Mouse (Mus musculus) intestine, postnatal 0 days (tissue): ENCODE data around the gene Farp1. TPM values are rescaled to one million over a fixed set of nuclear protein-coding genes. Genes with fewer than 3 reads are reported as not detected.

Source experiments
- ATAC-seq: fragments of 200-750 bp; cut with Nextera tagmentation; 2 replicates; pipeline ENCODE4 v1.8.0; 2017; ENCODE audit warnings: mild to moderate bottlenecking, moderate TSS enrichment, moderate library complexity
- H3K27ac ChIP-seq: fragments of 300-500 bp; sonication (generic); 2 replicates; pipeline ENCODE4 v1.5.1; 2014; ENCODE audit warnings: mild to moderate bottlenecking, low read depth, low read length, moderate library complexity
- H3K27me3 ChIP-seq: fragments of 300-500 bp; sonication (generic); replicated peaks from 2 replicates; pipeline ENCODE4 v1.6.1; 2014; ENCODE audit warnings: low read length, mixed read lengths; ENCODE audit not compliant: control insufficient read depth, insufficient read depth
- H3K36me3 ChIP-seq: fragments of 300-500 bp; sonication (generic); 2 replicates; pipeline ENCODE4 v1.6.1; 2014; ENCODE audit warnings: mild to moderate bottlenecking, moderate library complexity; ENCODE audit not compliant: control insufficient read depth, insufficient read depth
- H3K4me1 ChIP-seq: fragments of 300-500 bp; sonication (generic); replicated peaks from 2 replicates; pipeline ENCODE4 v1.6.1; 2014; ENCODE audit warnings: antibody characterized with exemption, low read length, mixed read lengths; ENCODE audit not compliant: control insufficient read depth, insufficient read depth
- H3K4me2 ChIP-seq: fragments of 300-500 bp; sonication (generic); replicated peaks from 2 replicates; pipeline ENCODE4 v1.6.1; 2014; ENCODE audit warnings: low read depth, mild to moderate bottlenecking, moderate library complexity
- H3K4me3 ChIP-seq: fragments of 300-500 bp; sonication (generic); 2 replicates; pipeline ENCODE4 v1.5.1; 2014; ENCODE audit warnings: low read depth, low read length
- H3K9ac ChIP-seq: fragments of 300-500 bp; sonication (generic); 2 replicates; pipeline ENCODE4 v1.6.1; 2014; ENCODE audit warnings: mild to moderate bottlenecking, low read depth, low read length
- H3K9me3 ChIP-seq: fragments of 300-500 bp; sonication (generic); 2 replicates; pipeline ENCODE4 v1.6.1; 2016; ENCODE audit warnings: mixed run types; ENCODE audit not compliant: control insufficient read depth
- CTCF ChIP-seq: sonication (generic); IDR thresholded peaks from 2 replicates; pipeline ENCODE4 v1.5.1; 2016; ENCODE audit warnings: low read depth, mild to moderate bottlenecking, control low read depth, antibody characterized with exemption, moderate library complexity
- WGBS: fragments of 180-500 bp; shearing (Covaris S2); extraction: QIAGEN DNeasy Blood & Tissue Kit; methylation state at CpG from one replicate; pipeline ENCODE4 v1.1.7; 2014; 5-methylcytosine and 5-hydroxymethylcytosine counted together
- polyA plus RNA-seq: library from polyadenylated mRNA; unstranded; fragments of >200 nt; fragmentation: Nextera tagmentation; extraction: Ambion mirVana; gene quantifications from 2 replicates; pipeline ENCODE4 v1.2.1, GENCODE M21; 2015

The Farp1 gene
- polyA plus RNA-seq, 1 experiment from 2014 or later, result 4.9 TPM

GRCm38 (mm10) chr14:121208159-121208515 lies 173.1 kb downstream of the Farp1 start:
- H3K27ac ChIP-seq, result no peak overlapping the region
- TF ChIP-seq CTCF, result no peak
- H3K36me3 ChIP-seq, result peaks cover 16% of the 10 kb centered on the region; the same call in 1 of the 2 replicates
- H3K4me1 ChIP-seq, result no peaks in the 10 kb centered on the region
- no peak overlapping the region for H3K9ac ChIP-seq
- no peak overlapping the region for H3K4me2 ChIP-seq
- H3K9me3 ChIP-seq, result no peaks in the 10 kb centered on the region
- WGBS, result 76% methylated on average over 3 of the region's 3 CpGs
- H3K4me3 ChIP-seq, result no peak overlapping the region
- ATAC-seq, result no peak
- H3K27me3 ChIP-seq, result no peaks in the 10 kb centered on the region

DNA sequence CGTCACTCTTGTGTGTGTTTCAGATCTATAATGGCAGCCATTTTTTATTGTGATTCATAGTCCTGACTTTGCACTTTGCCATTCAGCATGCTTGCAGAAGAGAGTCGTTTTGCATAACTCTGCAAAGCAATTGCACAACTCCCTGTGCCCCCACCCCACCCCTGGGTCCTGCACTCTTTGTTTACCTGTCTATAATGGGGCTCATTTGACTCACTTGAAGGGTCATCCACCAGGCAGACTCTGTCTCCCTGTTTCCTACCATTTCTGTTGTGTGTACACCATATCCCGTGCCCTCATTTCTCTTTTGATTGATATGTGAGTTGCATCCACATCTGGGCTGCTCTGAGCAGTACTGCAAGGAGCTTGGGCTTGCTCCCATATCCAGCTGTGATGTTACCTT lies 175.3 kb downstream of the Farp1 start:
- H3K27me3 ChIP-seq, result no peaks in the 10 kb centered on the region
- no peak for ATAC-seq
- H3K4me2 ChIP-seq, result no peak overlapping the region
- no peak overlapping the region for H3K4me3 ChIP-seq
- no peak overlapping the region for H3K27ac ChIP-seq
- no peaks in the 10 kb centered on the region for H3K4me1 ChIP-seq
- no peak for TF ChIP-seq CTCF
- no peaks in the 10 kb centered on the region for H3K9me3 ChIP-seq
- WGBS, result 52% methylated on average over 3 of the region's 3 CpGs
- H3K9ac ChIP-seq, result no peak overlapping the region
- H3K36me3 ChIP-seq, result peaks cover 16% of the 10 kb centered on the region; the same call in 1 of the 2 replicates

GRCm38 (mm10) chr14:121213650-121214049 lies 178.7 kb downstream of the Farp1 start:
- H3K4me3 ChIP-seq, result no peak overlapping the region
- no peaks in the 10 kb centered on the region for H3K4me1 ChIP-seq
- no peaks in the 10 kb centered on the region for H3K9me3 ChIP-seq
- 0 out of 2 replicates have a peak, but pooled peaks cover 4% of the 10 kb centered on the region for H3K36me3 ChIP-seq
- TF ChIP-seq CTCF, result no peak
- H3K27me3 ChIP-seq, result no peaks in the 10 kb centered on the region
- no peak overlapping the region for H3K9ac ChIP-seq
- no peak overlapping the region for H3K4me2 ChIP-seq
- no peak for ATAC-seq
- no peak overlapping the region for H3K27ac ChIP-seq
- WGBS, result 91% methylated on average over 4 of the region's 4 CpGs

DNA sequence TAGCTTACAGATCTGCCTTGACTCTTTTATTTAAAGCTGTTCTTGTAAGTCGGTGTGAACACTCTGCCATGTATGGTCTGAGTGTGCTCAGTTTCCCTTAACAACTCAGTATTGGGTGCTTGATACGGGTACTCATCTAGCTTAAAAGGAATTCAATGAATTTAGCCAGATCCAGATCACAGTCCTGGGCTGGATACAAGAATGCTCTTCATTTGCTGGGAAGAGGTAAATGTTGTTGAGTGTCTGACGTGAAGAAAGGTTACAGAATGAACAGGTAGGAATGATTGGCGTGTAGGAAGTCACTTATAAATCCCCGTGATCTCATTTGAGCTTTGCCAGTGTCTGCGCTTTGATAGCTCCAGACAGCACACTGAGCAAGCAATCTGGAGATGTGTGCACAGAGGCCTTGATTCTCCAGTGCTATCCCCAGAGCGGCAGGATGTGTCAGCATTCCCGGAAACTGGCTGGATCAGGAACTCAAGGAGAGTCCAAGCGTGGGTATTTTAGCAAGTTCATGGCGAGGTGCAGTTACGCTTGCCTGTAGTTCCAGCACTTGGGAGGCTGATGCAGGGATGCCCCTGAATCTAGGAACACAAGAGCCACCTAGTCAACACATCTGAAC lies 179.7 kb downstream of the Farp1 start:
- Histone ChIP-seq H3K4me1 (no peaks in the 10 kb centered on the region), H3K27me3 (no peaks in the 10 kb centered on the region), H3K9ac (no peak overlapping the region), H3K9me3 (no peaks in the 10 kb centered on the region), H3K27ac (no peak overlapping the region), H3K4me2 (no peak overlapping the region), H3K4me3 (no peak overlapping the region), H3K36me3 (no peaks in the 10 kb centered on the region)
- ATAC-seq, result no peak
- TF ChIP-seq CTCF, result no peak
- WGBS, result 80% methylated on average over 11 of the region's 11 CpGs

DNA sequence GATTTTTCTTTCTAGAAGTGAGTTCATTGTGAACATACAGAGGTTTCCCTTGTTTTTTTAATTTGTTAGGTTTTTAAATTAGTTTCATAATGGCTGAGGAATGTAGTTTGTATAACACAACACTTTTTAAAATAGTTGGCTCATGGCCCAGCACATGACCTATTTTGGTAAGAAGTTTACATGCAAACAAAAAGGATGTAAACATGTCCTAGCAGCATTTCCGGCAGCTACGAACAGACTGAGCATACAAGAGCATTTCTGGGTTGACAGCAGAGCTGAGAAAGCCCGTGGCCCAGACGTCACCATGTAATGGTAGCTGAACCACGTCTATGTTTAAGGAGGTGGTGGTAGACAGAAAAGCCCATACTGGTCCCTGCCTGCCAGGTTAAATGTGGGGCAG lies 180.8 kb downstream of the Farp1 start:
- Histone ChIP-seq H3K9me3 (no peaks in the 10 kb centered on the region), H3K4me1 (no peaks in the 10 kb centered on the region), H3K27me3 (no peaks in the 10 kb centered on the region), H3K27ac (no peak overlapping the region), H3K36me3 (peaks cover under 1% of the 10 kb centered on the region; the same call in 1 of the 2 replicates), H3K4me3 (no peak overlapping the region), H3K4me2 (no peak overlapping the region), H3K9ac (no peak overlapping the region)
- ATAC-seq, result no peak
- WGBS, result 62% methylated on average over 5 of the region's 5 CpGs
- TF ChIP-seq CTCF, result no peak

DNA sequence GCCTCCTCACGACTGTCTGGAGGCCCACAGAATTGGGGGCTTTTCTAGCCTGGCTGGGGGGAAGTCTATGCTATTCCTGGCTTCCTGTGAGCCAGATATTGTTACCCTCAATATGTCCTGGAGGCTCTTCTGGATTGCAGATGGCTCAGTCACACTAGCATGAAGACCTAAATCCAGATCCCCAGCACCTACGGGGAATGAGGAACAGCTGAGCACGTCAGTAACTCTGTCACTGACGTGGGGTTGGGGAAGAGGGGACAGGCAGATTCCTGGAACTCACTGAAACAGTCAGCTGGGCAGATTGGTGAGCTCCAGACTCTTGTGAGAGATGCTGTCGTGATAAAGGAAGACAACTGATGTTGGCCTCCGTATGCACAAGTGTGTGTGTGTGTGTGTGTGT lies 181.7 kb downstream of the Farp1 start:
- Histone ChIP-seq H3K4me3 (no peak overlapping the region), H3K4me2 (no peak overlapping the region), H3K27ac (no peak overlapping the region), H3K4me1 (no peaks in the 10 kb centered on the region), H3K9ac (no peak overlapping the region), H3K27me3 (no peaks in the 10 kb centered on the region), H3K9me3 (no peaks in the 10 kb centered on the region), H3K36me3 (peaks cover 8% of the 10 kb centered on the region; the same call in 1 of the 2 replicates)
- no peak for TF ChIP-seq CTCF
- 66% methylated on average over 6 of the region's 6 CpGs for WGBS
- no peak for ATAC-seq
